Mouse (Mus musculus) myocyte (in vitro differentiated cells): ENCODE results near the gene Mllt11.

Source experiments
- E2F4 ChIP-seq: IDR thresholded peaks from one replicate; pipeline ENCODE4 v1.6.1; 2011; ENCODE audit warnings: mild to moderate bottlenecking, control low read depth, moderate library complexity; ENCODE audit not compliant: insufficient read depth
- MAX ChIP-seq: IDR thresholded peaks from one replicate; pipeline ENCODE4 v1.6.1; 2011; ENCODE audit warnings: low read depth, mild to moderate bottlenecking, control low read depth
- MYOD1 ChIP-seq, 3 experiments: IDR thresholded peaks; one replicate each; pipeline ENCODE4 v1.6.1; 2011; ENCODE audit warnings: control low read depth in 2 of 3, low read depth in 2 of 3, mild to moderate bottlenecking in 2 of 3, moderate library complexity in 1 of 3; ENCODE audit not compliant: insufficient read length in 2 of 3, control insufficient read depth in 1 of 3
- MYOG ChIP-seq, 3 experiments: IDR thresholded peaks; one replicate each; pipeline ENCODE4 v1.6.1; 2011; ENCODE audit warnings: control low read depth in 2 of 3, low read depth in 2 of 3, mild to moderate bottlenecking in 2 of 3; ENCODE audit not compliant: insufficient read length in 2 of 3, control insufficient read depth in 1 of 3, insufficient read depth in 1 of 3
- POLR2A ChIP-seq: IDR thresholded peaks from one replicate; pipeline ENCODE4 v1.6.1; 2011; ENCODE audit warnings: low read depth, mild to moderate bottlenecking, control low read depth, moderate library complexity; ENCODE audit not compliant: insufficient read length
- POLR2AphosphoS2 ChIP-seq: IDR thresholded peaks from one replicate; pipeline ENCODE4 v1.6.1; 2011; ENCODE audit warnings: low read depth, control low read depth; ENCODE audit not compliant: insufficient read length
- SRF ChIP-seq: IDR thresholded peaks from one replicate; pipeline ENCODE4 v1.6.1; 2011; ENCODE audit warnings: low read depth; ENCODE audit not compliant: control insufficient read depth, insufficient read length
- TCF12 ChIP-seq: IDR thresholded peaks from one replicate; pipeline ENCODE4 v1.6.1; 2011; ENCODE audit warnings: mild to moderate bottlenecking, control low read depth; ENCODE audit not compliant: poor library complexity, insufficient read depth, severe bottlenecking
- TCF3 ChIP-seq: IDR thresholded peaks from one replicate; pipeline ENCODE4 v1.6.1; 2011; ENCODE audit warnings: low read depth, control low read depth; ENCODE audit not compliant: insufficient read length
- USF1 ChIP-seq: IDR thresholded peaks from one replicate; pipeline ENCODE4 v1.6.1; 2011; ENCODE audit warnings: low read depth, mild to moderate bottlenecking, control low read depth, moderate library complexity

DNA sequence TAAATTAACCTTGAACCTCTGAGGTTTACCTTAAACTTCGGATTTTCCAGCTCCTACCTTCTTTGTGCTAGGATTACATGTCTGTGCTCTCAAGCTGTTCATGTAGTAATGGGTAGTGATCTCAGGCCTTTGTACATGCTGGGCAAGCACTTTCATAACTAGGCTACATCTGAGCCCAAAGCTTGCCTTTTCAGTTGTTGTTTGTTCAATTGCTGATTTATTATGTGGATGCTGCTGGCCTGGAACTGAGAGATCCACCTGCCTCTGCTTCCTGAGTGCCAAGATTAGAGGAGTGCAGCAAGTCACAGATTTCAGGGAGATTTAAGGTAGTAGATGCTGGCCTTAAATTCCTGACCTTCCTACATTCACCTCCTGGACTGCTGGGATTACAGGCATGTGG lies 32.9 kb downstream of the Mllt11 start:
- TF ChIP-seq POLR2A = no peak
- no peak for TF ChIP-seq E2F4
- no peak for TF ChIP-seq USF1
- TF ChIP-seq MYOG (IDR thresholded peaks at IDR 0.05; ENCODE audit: control insufficient read depth in 1 of 3, insufficient read depth in 1 of 3, insufficient read length in 2 of 3, low read depth in 2 of 3) = no peak
- TF ChIP-seq SRF = no peak
- no peak for TF ChIP-seq TCF3
- TF ChIP-seq MAX = no peak
- no peak for TF ChIP-seq POLR2AphosphoS2
- no peak for TF ChIP-seq TCF12
- TF ChIP-seq MYOD1 (IDR thresholded peaks at IDR 0.05; ENCODE audit: control insufficient read depth in 1 of 3, insufficient read length in 2 of 3, low read depth in 2 of 3) = no peak
